Mouse (Mus musculus) brown adipose tissue, adult 24 weeks (tissue): ENCODE results near the gene Ctu2. TPM values are rescaled to one million over a fixed set of nuclear protein-coding genes. Genes with fewer than 3 reads are reported as not detected.

Experiments used
- H3K27ac ChIP-seq: fragments of 200-500 bp; replicated peaks from 2 replicates; pipeline ENCODE4 v1.5.1; 2012; ENCODE audit warnings: low read depth, mild to moderate bottlenecking, low read length
- H3K4me1 ChIP-seq: fragments of 200-500 bp; 2 replicates; pipeline ENCODE4 v1.6.1; 2012; ENCODE audit warnings: low read length, mixed read lengths; ENCODE audit not compliant: control insufficient read depth, insufficient read depth, insufficient read length
- H3K4me3 ChIP-seq: fragments of 200-500 bp; 2 replicates; pipeline ENCODE4 v1.5.1; 2012; ENCODE audit warnings: low read depth, mild to moderate bottlenecking, low read length, moderate library complexity; ENCODE audit not compliant: insufficient read depth
- polyA plus RNA-seq: library from polyadenylated mRNA; stranded (reverse); fragments of >200 nt; gene quantifications from 2 replicates; pipeline ENCODE4 v1.2.4, GENCODE M21; 2012; ENCODE audit not compliant: missing spikeins, insufficient read depth, insufficient read length

Gene Ctu2
- polyA plus RNA-seq, 1 experiment = 13.8 TPM

- Histone ChIP-seq H3K4me3 (no peak overlapping the region), H3K4me1 (peaks cover 20% of the 10 kb centered on the region), H3K27ac (no peak overlapping the region)
Observed at GRCm38 (mm10) chr8:122461473-122462148, 14.3 kb upstream of the Ctu2 start.

- H3K4me1 ChIP-seq = peaks cover 20% of the 10 kb centered on the region
- no peak overlapping the region for H3K4me3 ChIP-seq
- no peak overlapping the region for H3K27ac ChIP-seq
Observed at GRCm38 (mm10) chr8:122462510-122462909, 13.4 kb upstream of the Ctu2 start.

GRCm38 (mm10) chr8:122463651-122464640 is 12.0 kb upstream of the Ctu2 start:
- H3K27ac ChIP-seq = no peak overlapping the region
- peaks cover 20% of the 10 kb centered on the region for H3K4me1 ChIP-seq
- H3K4me3 ChIP-seq = no peak overlapping the region

DNA sequence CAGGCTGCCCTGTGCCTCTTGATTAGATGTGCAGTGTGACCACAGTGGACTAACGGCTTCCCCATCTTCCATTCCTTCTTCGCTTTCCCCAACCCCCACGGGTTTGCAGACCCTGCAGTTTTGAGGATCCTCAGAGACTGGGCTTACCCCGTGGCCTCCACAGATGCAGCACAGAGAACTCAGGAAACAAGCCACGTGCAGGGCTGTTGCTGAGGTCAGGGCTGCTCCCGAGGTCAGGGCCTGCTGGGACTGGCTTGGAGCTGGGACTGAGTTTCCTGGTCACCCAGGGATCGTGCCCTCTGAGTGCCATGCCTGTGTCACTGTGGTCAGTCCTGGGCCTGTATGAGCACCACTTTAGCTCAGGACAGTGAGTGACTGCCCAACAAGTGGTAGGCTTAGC is 11.0 kb upstream of the Ctu2 start:
- H3K4me1 ChIP-seq = peaks cover 19% of the 10 kb centered on the region
- H3K27ac ChIP-seq = no peak overlapping the region
- H3K4me3 ChIP-seq = no peak overlapping the region

GRCm38 (mm10) chr8:122467816-122468215 is 8.1 kb upstream of the Ctu2 start:
- H3K4me3 ChIP-seq = no peak overlapping the region
- H3K27ac ChIP-seq = no peak overlapping the region
- H3K4me1 ChIP-seq = peaks cover 8% of the 10 kb centered on the region

DNA sequence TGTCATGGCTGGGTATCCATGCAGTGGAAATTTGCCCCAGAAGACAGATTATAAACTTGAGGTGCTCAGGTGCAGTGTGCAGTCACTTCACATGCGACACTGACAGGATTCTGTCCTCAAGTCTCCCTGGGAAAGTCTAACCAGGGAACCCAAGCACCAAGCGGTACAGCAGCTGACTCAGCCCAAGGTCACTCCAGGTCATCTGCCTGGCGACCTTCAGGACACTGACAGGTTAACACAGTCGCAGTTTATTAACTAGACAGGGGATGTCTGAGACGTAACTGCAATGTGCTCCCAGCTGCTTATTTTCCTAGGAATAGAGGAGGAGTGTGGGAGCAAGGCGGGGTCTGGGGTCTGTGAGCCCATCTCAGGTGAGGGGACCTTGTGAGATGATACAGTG is 6.5 kb upstream of the Ctu2 start:
- no peak overlapping the region for H3K27ac ChIP-seq
- no peak overlapping the region for H3K4me3 ChIP-seq
- no peaks in the 10 kb centered on the region for H3K4me1 ChIP-seq

GRCm38 (mm10) chr8:122469965-122470364 is 6.0 kb upstream of the Ctu2 start:
- Histone ChIP-seq H3K27ac (no peak overlapping the region), H3K4me3 (no peak overlapping the region), H3K4me1 (no peaks in the 10 kb centered on the region; the same call in 1 of the 2 replicates)

DNA sequence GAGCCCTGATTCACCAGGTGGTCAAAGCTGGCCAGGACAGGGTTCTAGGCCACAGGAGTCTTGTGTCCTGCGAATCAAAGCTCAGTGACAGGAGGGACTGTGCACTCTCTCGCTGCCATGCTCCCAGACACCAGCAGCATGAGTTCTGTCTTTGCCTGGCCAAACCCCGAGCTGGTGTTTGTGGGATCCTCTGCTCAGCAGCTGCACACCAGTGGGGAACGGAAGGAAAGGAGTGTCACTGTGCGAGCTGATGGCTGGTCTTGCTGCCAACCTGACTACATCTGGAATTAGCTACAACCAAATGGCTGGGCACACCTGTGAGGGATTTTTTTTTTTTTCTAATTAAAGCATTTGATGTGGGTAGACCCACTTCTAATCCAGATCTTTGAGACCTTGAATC is 5.3 kb upstream of the Ctu2 start:
- Histone ChIP-seq H3K27ac (no peak overlapping the region), H3K4me3 (no peak overlapping the region), H3K4me1 (no peaks in the 10 kb centered on the region; the same call in 1 of the 2 replicates)

- Histone ChIP-seq H3K4me3 (no peak overlapping the region), H3K4me1 (no peaks in the 10 kb centered on the region; the same call in 1 of the 2 replicates), H3K27ac (peak overlapping the region; percentile 24; the same call in 1 of the 2 replicates)
Observed at GRCm38 (mm10) chr8:122473911-122474421, 2.0 kb upstream of the Ctu2 start.

DNA sequence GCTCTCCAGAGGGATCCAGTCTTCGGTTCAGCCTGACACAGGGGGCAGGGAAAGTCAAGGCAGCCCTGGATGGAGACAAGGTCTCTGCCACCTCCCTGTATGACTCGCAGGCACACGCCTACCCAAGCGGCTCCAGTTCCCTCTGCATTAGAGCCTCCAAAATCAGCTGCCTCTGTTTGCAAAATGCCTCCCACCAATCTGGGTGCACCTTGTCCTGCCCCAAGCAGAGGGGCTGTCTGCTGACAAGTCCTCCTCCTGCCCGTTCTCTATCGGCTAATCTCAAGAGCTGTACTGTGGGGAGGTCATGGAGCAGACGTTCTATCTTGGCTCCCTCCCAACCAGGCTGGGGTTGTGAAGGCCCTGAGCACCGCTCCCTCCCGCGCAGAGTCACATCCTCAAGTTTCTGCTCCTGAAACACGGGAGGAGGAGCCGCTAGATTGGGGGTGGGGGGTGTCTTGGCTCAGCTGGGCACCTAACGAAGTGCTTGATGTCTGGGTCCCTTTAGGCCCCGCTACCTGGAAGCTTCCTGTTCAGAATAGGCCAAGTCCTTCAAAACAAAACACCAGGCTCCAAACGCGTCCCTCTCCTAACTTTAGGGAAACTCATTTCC is 887 bp upstream of the Ctu2 start:
- peak overlapping the region; percentile 99 for H3K4me3 ChIP-seq
- H3K27ac ChIP-seq = peak overlapping the region; percentile 45
- H3K4me1 ChIP-seq = no peaks in the 10 kb centered on the region; the same call in 1 of the 2 replicates

DNA sequence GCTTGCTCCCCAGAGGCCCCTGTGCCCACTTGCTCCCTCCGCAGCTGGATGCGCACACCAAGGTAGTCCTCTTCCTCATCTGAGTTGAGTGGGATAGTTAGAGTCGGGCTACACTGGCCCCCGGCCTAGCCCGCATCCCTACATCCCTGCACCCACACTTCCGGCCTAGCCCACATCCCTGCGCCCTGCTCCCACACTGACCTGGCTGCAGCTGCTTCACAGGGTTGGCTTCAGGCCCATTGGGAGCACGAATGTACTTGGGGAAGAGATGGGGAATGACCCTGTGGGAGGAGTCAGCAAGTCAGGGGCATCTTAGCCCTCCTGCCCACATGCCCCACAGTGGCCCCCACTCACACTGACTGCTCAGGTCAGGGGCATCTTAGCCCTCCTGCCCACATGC is 6.5 kb downstream of the Ctu2 start:
- Histone ChIP-seq H3K4me1 (no peaks in the 10 kb centered on the region), H3K4me3 (no peak overlapping the region), H3K27ac (no peak overlapping the region)

- no peaks in the 10 kb centered on the region for H3K4me1 ChIP-seq
- H3K4me3 ChIP-seq = no peak overlapping the region
- H3K27ac ChIP-seq = no peak overlapping the region
Observed at GRCm38 (mm10) chr8:122483877-122484276, 7.9 kb downstream of the Ctu2 start.

- Histone ChIP-seq H3K4me1 (no peaks in the 10 kb centered on the region), H3K27ac (no peak overlapping the region), H3K4me3 (no peak overlapping the region)
Observed at GRCm38 (mm10) chr8:122484831-122485230, 8.9 kb downstream of the Ctu2 start.

DNA sequence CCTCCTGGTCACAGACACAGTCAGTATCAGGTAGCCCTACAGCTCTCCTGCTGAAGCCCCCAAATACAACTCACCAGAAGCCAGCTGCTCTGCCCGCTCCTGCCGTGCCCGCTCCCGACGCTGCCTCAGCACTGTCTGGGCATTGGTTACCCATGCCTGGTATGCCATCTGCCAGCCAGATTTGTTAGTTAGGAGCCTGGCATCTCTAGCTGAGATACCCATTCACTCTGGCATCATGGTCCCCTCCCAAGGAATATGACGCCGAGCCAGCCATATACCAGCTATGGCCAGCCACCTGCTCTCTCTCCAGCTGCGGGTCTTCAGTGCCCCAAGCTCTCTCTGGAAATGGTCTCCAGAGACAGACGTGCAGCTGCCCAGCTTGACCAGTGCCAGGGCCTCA is 12.4 kb downstream of the Ctu2 start:
- H3K4me3 ChIP-seq = no peak overlapping the region
- no peak overlapping the region for H3K27ac ChIP-seq
- no peaks in the 10 kb centered on the region for H3K4me1 ChIP-seq
